Mouse (Mus musculus): ENCODE results near the gene Igfbp1.
"Not testable (repeated sequence)": the region's sequence is repeated elsewhere in the genome, so short reads cannot be mapped to it uniquely, and the experiment has no call there.

Igfbp1 gene

DNA sequence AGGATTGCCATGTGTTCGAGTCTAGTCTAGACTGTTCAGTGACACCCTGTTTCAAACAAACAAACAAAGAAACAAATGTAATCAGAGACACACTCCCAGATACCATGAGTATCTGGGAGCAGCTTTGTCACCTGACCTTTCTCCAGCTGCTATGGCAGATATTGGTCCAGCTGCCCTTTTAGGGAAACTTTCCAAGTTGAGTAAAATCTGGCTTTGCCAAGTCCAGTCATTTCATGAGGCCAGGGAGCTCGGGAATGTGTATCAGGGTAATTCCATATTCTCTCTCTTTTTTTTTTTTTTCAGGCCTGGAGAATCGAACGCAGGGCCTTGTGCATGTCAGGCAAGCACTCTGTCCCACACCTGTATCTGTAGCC lies 2.3 kb upstream of the Igfbp1 start:
- no peak for DNase-seq (ENCODE audit: low read depth)

DNA sequence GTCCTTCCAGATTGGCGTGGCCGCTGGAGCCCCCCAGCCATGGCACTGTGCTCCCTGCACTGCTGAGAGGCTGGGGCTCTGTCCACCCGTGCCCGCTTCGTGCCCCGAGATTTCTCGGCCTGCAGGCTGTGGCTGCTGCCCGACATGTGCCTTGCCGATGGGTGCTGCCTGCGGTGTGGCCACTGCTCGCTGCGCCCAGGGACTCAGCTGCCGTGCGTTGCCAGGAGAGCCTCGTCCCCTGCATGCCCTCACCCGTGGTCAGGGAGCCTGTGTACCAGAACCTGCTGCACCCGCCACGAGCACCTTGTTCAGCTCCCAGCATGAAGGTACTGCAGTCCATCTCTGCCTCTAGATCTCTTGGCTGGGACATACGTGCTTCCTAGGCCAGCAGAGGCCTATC lies 424 bp downstream of the Igfbp1 start:
- DNase-seq (ENCODE audit: low read depth) = no peak

DNA sequence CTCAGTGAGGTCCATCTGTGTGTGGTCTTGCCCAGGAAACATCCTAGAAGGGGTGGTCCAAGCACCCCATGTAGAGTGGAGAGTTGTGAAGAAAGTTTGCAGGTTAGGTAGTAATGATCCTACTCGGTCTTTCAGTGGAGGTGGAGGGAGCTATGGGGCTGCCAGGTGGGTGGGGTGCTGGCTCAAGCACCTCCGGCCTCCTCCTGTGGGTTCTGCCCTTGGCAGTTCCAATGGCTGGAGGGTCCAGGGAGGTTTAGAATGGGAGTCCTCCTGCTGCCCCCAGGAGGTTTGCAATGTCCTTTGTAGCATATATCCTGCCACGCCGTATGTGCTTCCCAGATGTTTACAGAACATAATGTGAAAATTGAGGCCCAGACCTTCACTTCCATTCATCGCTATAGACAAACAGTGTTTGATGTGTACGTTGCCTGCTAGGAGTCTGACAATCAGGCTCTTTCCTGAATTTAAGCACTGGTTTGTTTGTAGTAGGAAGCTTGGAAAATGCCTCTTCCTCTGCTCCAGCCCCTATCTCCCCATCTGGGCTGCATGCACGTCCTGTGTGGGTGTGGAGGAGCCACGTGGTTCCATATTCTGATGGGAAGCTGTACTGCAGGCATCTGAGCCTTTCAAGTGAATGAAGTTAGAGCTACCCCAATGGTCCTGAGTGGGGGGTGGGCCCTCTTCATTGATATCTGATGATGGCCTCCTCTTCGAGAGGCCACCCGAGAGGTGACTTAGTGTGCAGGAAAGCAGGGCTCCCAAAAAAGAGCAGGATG lies 1.1 kb downstream of the Igfbp1 start:
- DNase-seq (ENCODE audit: low read depth) = no peak

DNA sequence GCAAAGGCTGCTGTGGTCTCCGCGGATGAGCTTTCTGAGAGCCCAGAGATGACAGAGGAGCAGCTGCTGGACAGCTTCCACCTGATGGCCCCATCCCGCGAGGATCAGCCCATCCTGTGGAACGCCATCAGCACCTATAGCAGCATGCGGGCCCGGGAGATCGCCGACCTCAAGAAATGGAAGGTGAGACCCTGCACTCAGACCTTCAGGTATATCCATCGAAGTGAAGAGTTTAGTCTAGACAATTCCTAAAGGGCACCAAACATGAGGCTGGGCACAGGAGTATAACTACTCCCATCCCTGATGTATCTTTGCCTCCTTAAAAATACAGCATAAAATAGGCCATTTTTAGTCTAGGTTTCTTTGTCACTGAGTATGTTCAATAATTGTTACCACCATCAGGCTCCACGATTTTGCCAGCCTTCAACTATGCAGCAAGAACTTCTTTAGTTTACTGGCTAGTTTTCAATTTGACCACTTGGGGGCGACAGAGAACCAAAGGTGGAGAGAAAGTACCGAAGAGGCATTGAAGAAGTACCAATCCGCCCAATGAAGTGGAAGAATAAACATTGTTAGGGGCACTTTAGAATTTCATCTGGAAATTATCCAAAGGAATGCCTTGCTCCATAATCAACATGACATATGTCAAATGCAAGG lies 2.3 kb downstream of the Igfbp1 start:
- peak; percentile 39 for DNase-seq (ENCODE audit: low read depth)

DNA sequence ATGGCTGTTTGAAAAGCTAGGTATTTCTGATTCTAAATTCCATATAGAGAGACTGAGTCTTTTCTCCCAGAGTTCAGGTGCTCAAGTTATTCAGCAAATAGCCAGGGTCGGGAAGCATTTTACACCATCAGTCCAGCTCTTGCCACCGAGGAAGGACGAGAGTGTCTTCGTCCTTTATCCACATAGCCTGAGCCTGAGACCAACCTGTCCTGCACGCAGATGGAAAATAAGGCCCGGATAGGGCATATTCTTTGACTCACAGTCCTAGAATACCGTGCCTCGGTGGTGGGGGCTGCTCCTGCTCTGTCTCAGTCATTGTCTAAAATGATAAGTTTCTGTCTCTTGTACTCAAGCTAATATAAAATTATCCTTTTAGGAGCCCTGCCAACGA lies 2.8 kb downstream of the Igfbp1 start:
- no peak for DNase-seq (ENCODE audit: low read depth)

DNA sequence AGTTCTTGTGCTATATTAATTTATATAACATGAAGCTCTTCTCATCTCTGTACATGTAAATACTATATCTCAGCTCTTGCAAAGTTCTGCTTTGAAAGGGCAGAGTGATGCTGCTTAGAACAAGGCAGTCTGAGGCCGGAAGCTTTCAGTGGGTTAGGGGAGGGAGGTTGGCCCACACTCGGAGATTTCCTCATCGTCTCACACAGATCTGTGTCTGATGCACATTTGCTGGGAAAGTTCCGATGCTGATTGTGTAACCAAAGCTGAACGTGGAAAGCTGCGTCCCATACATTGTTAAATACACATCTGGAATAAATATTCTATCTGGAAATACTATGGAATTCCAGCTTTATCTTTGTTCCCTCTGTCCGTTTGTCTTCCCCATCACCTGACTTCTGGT lies 4.6 kb downstream of the Igfbp1 start:
- no peak for DNase-seq (ENCODE audit: low read depth)

DNA sequence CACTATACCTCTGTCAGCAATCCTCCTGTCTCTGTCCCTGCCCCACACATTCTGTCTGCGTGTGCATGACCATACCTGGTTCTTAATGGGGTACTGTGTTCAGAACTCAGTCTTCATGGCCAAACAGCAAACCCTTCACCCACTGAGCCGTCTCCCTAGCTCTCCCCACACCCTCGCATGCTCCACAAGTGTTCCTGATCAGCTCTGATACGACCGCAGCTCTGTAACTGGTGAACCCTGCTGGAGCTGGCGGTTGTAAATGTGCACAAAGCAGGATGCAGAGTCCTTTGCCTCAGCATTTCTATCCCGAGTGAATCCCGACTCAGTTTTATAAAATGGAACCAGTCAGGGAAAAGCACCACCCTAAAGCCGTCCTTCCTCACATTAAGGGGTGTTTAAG lies 6.3 kb downstream of the Igfbp1 start:
- no peak for DNase-seq (ENCODE audit: low read depth)

DNA sequence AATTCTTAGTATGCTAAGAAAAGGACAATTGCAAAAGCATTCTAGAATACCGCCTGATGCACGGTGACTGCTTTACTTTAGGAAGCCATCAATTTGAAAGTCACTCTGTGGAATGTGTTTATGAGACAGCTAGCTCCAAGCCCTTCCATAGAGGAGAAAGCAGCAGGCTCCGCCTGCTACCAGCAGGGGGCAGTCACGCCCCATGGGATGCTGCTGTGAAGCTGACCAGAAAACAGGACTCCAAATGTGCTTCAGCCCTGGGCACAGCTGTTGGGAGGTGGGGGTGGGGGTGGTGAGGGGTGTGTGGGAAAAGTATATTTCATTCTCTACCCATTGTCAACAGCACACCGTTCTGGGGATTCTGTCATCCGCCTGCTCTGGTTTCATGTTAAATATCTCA lies 12.8 kb downstream of the Igfbp1 start:
- peak; percentile 28 for DNase-seq (ENCODE audit: low read depth)

DNA sequence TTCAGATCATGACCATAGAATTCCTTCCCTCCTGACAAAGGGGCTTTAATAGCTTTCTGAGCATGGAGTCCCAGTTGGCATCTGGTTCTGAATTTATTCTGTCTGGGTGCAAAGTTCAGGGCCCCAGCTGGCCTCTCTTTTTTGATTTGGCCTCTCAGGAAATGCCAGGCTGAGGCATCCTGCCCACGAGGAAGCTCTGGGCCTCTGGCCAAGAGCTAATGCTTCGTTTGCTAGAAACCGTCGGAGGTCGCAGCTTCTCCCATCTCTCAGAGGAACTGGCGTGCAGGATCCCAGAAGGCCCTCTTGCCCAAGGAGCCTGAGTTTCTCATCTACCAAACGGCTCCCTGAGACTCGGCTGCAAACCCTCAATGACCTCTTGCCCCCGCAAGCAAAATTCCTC lies 13.6 kb downstream of the Igfbp1 start:
- no peak for DNase-seq (ENCODE audit: low read depth)

DNA sequence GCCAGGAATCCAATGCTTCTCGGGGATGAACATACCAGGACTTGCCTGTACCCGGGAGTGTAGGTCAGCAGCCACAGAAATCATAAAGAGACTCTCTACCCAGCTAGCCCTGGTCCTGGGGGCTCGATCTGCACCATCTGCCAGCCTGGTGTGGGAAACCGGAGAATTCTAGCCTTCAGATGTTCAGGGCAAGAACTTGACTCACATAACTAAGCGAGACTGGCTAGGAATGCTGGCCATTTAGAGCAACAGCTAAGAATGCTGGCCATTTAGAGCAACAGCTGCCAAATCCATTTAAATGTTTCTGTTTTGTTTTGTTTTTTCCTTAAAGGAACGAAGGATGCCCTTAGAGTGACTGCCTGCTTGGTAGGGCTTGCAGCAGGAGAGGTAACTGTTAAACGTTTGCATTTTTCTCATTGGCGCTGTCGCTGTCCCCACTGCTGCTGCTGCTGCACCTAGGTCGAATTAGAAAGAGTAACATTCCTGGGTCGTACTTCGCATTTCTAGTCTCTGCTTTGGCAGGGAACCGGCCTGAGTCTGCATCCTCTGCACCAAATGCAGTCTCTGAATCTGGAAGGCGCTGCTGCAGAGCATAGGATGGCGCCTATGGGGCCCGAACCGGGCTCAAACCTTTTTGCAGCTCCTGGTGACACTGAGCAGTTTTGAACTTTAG lies 14.7 kb downstream of the Igfbp1 start:
- no peak for DNase-seq (ENCODE audit: low read depth)

DNA sequence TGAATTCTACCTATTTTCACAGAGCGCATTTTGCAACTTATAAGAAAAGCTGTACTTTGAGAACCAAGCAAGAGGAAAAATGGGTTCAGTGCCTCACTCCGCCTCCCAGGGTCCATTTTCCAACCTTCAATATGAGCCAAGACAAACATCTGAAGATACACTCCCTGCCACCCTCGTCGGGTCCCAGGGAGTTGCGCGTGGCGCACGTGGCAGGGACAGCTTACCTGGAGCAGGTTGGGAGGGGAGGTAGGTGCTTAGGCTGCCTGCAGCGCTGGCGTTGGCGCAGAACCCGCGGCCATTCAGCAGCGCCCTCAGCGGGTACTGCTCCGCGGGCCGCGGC lies 15.5 kb downstream of the Igfbp1 start:
- no peak for DNase-seq (ENCODE audit: low read depth)

DNA sequence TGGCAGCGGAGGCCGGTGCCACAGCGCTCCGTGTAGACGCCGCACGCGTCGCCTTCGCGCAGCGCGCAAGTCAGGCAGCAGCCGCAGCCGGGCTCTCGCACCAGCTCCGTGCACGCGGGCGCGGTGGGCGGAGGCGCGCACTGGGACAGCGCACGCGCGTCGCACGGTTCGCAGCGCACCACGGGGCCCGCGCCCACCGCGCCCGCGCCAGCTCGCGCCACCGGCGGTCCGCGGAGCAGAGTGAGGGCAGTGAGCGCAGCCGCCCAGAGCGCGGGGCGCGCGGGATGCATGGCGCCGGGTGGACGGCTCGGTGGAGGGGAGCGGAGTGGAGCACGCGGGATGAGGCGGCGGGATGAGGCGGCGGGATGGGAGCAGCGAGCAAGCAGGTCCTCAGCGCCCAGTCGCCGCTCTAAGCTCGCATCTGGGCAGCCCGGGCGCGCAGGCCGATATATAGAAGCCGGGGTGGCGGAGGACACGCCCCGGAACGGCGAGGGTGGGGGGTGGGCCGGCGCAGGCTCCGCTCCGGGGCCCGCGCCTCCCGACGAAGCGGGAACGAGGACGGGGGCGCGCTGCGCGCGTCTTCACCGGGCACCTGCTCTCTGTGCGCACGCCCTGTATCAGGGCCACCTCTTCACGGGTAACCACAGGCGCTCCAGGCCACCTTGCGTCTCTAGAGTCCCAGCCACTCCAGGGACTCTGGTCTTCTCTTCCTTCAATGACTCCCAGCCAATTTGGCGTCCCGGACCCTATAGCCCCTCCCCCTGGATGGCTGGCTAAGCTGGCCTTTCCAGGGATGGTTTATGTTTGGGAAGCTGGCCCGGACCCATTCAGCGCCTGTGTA lies 16.1 kb downstream of the Igfbp1 start, which contains the start of gene Igfbp3:
TSS of gene Igfbp3 (minus strand) at position 423 of the 841 bp plus-strand sequence.
- DNase-seq (ENCODE audit: low read depth) = no peak

DNA sequence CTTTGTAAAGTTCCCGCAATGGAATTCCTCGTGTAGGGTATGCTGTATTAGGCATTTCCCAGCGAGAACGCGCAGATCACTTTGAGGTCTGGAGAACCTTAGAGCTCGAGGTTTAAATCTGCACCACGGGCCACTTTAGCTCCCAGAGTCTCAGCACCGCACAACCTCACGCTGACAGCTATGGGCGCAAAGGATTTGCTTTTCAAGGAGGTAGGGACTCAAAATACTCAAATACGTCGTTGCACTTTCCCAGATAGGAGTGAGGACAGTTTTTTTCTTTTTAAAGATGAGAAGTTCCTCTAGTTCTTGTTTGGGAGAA lies 16.7 kb downstream of the Igfbp1 start:
- DNase-seq (ENCODE audit: low read depth) = no peak

DNA sequence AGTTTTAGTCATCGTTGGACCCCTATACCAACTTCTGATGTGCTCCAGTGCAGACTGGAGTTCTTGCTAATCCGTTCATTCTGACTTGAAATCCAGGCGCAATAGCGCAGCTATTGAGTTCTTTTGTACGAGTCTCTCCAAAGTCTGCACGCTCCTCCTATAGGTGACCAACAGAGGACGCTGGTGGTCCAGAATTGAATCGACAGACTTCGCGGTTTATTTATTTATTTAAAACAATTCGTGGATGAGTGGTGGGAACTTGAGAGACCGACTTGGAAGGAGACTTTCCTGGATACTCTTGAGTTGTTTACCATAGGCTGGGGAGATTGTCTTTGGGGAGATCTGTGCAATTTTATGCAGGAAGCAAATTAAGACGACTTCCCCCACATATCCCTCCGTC lies 17.2 kb downstream of the Igfbp1 start:
- DNase-seq (ENCODE audit: low read depth) = no peak

DNA sequence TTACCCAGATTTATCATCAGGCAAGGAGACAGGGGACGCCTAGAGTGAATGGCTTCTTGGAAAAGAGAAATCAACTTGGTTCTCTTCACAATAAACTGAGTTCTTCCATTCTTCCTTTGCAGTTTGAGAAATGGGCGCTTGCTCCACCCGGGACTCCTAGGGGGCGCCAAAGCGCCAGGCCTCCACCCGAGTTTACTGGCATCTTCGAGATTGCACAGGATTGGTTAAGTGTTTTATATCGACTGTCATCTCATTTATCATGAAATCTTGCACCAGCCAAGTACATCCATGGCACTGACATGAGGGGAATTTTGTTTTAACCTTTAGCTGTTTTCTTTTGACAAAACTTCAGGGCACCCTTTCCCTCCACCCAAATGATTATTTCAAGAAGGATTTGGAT lies 18.1 kb downstream of the Igfbp1 start:
- DNase-seq (ENCODE audit: low read depth) = no peak

DNA sequence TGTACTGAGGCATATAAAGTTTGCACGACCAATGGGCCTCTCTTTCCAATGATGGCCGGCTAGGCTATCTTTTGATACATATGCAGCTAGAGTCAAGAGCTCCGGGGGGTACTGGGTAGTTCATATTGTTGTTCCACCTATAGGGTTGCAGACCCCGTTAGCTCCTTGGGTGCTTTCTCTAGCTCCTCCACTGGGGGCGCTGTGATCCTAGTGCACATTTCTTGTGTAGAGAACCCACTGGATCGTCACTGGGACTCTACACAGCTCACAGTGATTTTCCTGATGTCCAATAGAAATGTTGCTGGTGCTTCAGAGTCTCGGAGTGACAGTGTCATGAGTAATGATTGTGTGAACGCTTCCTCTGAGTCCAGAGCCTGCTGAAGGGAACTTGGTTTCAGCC lies 24.2 kb downstream of the Igfbp1 start:
- not testable (repeated sequence) for DNase-seq (ENCODE audit: low read depth)

DNA sequence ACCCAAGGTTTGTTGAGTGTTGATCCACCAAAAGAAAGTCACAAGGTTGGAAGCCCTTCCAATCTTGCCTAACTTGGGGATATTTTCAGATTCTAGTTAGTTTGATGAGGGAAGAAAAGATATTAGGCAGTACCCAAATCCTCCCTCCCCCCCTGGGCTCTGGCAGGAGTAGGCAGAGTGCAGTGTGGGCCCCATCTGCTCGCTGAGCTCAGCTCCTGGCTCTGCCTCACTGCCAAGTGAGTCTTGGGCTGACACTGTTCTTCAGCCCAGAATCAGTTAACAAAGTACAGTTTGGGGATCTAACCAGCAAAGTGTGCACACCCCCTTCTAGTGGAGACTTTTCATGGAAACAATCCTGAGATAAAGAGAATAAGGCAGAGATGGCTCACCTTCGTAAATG lies 28.6 kb downstream of the Igfbp1 start:
- DNase-seq (ENCODE audit: low read depth) = no peak

DNA sequence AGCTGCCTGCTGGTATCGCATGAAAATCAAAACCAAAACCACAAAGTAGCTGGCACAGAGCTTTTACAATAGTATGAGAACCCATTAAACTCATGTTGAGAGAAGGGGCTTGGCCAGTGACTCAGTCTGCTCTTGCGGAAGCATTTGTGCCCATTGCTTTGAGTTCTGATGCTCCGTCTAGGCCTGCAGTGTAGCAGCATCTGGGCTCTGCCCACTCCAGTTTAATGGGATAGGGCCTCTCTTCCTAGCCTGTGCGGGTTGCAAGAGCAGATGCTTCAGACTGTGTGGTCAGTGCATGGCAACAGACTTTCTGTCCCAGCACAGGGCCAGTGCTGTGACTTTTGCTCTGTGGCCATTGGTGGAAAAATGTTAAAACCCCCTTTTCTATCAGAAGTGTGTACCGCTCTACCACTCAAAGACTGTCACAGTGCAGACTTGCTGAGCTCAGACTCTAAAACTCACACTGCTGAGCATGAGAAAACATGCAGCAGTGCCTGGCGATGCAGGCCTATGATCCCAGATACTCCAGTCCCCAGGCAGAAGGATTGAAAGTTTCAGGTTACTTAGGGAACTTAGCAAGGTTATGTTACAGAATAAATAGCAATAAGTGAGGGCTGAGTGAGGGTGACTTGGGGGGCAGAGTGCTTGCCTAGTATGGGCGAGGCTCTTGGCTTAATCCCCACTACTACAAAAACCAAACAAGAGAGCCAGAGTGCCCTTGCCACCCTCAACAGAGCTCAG lies 29.4 kb downstream of the Igfbp1 start:
- DNase-seq (ENCODE audit: low read depth) = no peak

DNA sequence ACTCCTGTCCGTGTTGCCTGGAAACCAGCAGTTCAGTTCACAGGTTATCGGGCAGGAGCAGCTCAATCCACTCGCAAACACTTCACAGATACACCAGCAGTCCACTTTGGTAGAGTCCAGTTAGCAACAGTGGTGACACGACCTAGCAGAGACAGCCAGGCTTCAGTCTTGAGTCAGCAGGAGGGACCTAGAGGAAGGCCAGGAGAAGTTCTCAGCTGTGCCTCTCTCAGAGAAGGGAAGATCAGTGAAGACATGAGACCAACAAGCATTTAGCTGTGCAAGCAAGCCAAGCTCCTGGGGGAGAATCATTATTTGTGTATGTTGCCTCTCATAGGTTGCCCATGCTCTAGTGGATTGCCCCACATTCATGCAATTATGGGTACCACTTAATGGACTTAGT lies 30.5 kb downstream of the Igfbp1 start:
- DNase-seq (ENCODE audit: low read depth) = no peak

DNA sequence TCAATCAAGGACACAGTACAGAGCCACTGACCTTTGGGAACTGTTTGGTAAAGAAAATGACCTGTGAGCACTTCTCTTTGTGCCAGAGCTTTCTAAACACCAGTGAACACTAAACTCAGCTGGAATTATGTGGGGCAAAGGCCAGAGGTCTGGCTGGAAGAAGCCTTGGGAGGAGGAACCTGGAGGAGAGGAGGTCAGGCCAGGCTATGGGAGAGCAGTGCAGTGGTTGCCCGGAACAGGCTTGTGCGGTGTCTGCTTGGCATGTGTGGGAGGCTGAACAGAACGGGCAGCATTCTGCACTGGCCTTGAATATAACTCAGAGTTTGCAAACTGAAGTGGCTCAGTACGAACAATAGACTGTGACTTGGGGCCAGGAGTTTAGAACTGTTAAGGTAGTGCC lies 32.4 kb downstream of the Igfbp1 start:
- DNase-seq (ENCODE audit: low read depth) = no peak

DNA sequence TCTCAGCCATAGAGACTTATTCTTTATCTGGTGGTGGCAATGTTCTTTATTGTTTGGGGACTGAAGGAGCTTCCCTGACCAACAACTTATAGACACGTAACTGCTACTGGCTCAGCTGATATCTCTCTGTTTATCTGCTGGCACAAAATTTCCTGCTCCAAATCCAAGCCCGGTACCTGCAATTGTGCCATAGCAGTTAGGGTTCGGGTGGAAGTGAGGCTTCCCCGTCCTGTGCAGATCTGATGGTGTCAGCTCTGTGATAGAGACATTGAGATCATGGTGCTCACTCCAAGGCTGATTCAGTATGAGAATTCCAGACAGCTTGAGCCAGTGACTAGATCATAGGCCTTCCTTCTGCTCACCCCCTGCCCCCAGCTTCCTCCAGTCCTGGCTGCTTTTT lies 34.4 kb downstream of the Igfbp1 start:
- no peak for DNase-seq (ENCODE audit: low read depth)

DNA sequence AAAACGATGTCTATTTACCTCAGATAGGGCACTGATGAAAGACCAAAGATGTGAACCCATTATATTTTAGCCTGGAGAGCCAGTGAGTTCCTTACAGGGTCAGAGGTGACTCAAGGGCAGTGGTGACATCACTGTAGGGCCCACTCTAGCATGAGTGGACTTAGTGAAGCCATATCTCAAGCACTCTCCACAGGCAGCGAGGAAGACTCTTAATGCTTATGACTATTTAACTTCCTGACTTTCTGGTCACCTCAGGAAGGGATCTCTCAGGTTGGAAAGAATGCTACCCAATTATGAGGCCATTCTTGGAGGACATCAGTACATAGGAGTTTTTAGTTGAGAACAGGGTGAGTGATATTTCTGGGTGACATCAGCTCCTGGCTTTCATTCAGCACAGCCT lies 35.8 kb downstream of the Igfbp1 start:
- DNase-seq (ENCODE audit: low read depth) = no peak

All from c-Kit-positive CD71-negative TER-119-negative erythroid progenitor cells, embryonic 14.5 days (primary cell).